Mouse (Mus musculus): Measurements from ENCODE around the gene Ppp1r1a. TPM values are rescaled to one million over a fixed set of nuclear protein-coding genes. Genes with fewer than 3 reads are reported as not detected.

Ppp1r1a gene
- polyA plus RNA-seq, 1 experiment from 2014 or later: 124 TPM

GRCm38 (mm10) chr15:103537011-103537821, 587 bp downstream of the Ppp1r1a start:
- Histone ChIP-seq H3K9ac (peak overlapping the region; percentile 79), H3K4me1 (replicated peaks; ENCODE audit: control insufficient read depth, insufficient read depth, low read length) (peaks cover 18% of the 10 kb centered on the region; the same call in 1 of the 2 replicates), H3K36me3 (replicated peaks; ENCODE audit: control insufficient read depth, insufficient read depth) (no peaks in the 10 kb centered on the region), H3K9me3 (ENCODE audit: control insufficient read depth, low read length) (no peaks in the 10 kb centered on the region), H3K4me2 (replicated peaks) (peak overlapping the region; percentile 90), H3K4me3 (replicated peaks; ENCODE audit: low read length) (peak overlapping the region; percentile 69), H3K27ac (peak overlapping the region; percentile 69), H3K27me3 (ENCODE audit: control insufficient read depth, insufficient read depth, low read length) (no peaks in the 10 kb centered on the region)
- whole genome bisulfite sequencing: under 1% methylated on average over 37 of the region's 37 CpGs
- ATAC-seq (ENCODE audit: low FRiP score): peak; percentile 65
- no peak for DNase-seq (ENCODE audit: low spot score)

- WGBS: 27% methylated on average over 2 of the region's 2 CpGs
- Histone ChIP-seq H3K27me3 (ENCODE audit: control insufficient read depth, insufficient read depth, low read length) (no peaks in the 10 kb centered on the region), H3K4me2 (replicated peaks) (peak overlapping the region; percentile 90), H3K27ac (peak overlapping the region; percentile 69), H3K9ac (peak overlapping the region; percentile 79), H3K36me3 (replicated peaks; ENCODE audit: control insufficient read depth, insufficient read depth) (no peaks in the 10 kb centered on the region), H3K9me3 (ENCODE audit: control insufficient read depth, low read length) (no peaks in the 10 kb centered on the region), H3K4me1 (replicated peaks; ENCODE audit: control insufficient read depth, insufficient read depth, low read length) (peaks cover 18% of the 10 kb centered on the region; the same call in 1 of the 2 replicates), H3K4me3 (replicated peaks; ENCODE audit: low read length) (peak overlapping the region; percentile 69)
- ATAC-seq (ENCODE audit: low FRiP score) (no peak), DNase-seq (ENCODE audit: low spot score) (no peak)
Measured at GRCm38 (mm10) chr15:103536456-103536855, 1.3 kb downstream of the Ppp1r1a start.

- no peak overlapping the region for H3K4me2 ChIP-seq (replicated peaks)
- DNase-seq (ENCODE audit: low spot score) (no peak), ATAC-seq (ENCODE audit: low FRiP score) (no peak)
- no peak overlapping the region for H3K27ac ChIP-seq
- H3K36me3 ChIP-seq (replicated peaks; ENCODE audit: control insufficient read depth, insufficient read depth): no peaks in the 10 kb centered on the region; the same call in 1 of the 2 replicates
- 81% methylated on average over 1 of the region's 1 CpGs for WGBS
- no peaks in the 10 kb centered on the region for H3K27me3 ChIP-seq (ENCODE audit: control insufficient read depth, insufficient read depth, low read length)
- no peak overlapping the region for H3K4me3 ChIP-seq (replicated peaks; ENCODE audit: low read length)
- no peaks in the 10 kb centered on the region for H3K9me3 ChIP-seq (ENCODE audit: control insufficient read depth, low read length)
- H3K4me1 ChIP-seq (replicated peaks; ENCODE audit: control insufficient read depth, insufficient read depth, low read length): peaks cover 18% of the 10 kb centered on the region; the same call in 1 of the 2 replicates
- H3K9ac ChIP-seq: no peak overlapping the region
Measured at GRCm38 (mm10) chr15:103535786-103536185, 2.0 kb downstream of the Ppp1r1a start.

GRCm38 (mm10) chr15:103535030-103535429, 2.8 kb downstream of the Ppp1r1a start:
- Histone ChIP-seq H3K27me3 (ENCODE audit: control insufficient read depth, insufficient read depth, low read length) (no peaks in the 10 kb centered on the region), H3K9me3 (ENCODE audit: control insufficient read depth, low read length) (no peaks in the 10 kb centered on the region), H3K4me1 (replicated peaks; ENCODE audit: control insufficient read depth, insufficient read depth, low read length) (peaks cover 18% of the 10 kb centered on the region; the same call in 1 of the 2 replicates), H3K4me3 (replicated peaks; ENCODE audit: low read length) (no peak overlapping the region), H3K9ac (no peak overlapping the region), H3K4me2 (replicated peaks) (no peak overlapping the region), H3K27ac (no peak overlapping the region), H3K36me3 (replicated peaks; ENCODE audit: control insufficient read depth, insufficient read depth) (no peaks in the 10 kb centered on the region; the same call in 1 of the 2 replicates)
- 84% methylated on average over 2 of the region's 2 CpGs for WGBS
- no peak for ATAC-seq (ENCODE audit: low FRiP score)
- DNase-seq (ENCODE audit: low spot score): no peak

GRCm38 (mm10) chr15:103534054-103534620, 3.7 kb downstream of the Ppp1r1a start:
- Histone ChIP-seq H3K36me3 (replicated peaks; ENCODE audit: control insufficient read depth, insufficient read depth) (peaks cover under 1% of the 10 kb centered on the region; the same call in 1 of the 2 replicates), H3K9me3 (ENCODE audit: control insufficient read depth, low read length) (no peaks in the 10 kb centered on the region), H3K27me3 (ENCODE audit: control insufficient read depth, insufficient read depth, low read length) (no peaks in the 10 kb centered on the region), H3K9ac (no peak overlapping the region), H3K4me1 (replicated peaks; ENCODE audit: control insufficient read depth, insufficient read depth, low read length) (peaks cover 18% of the 10 kb centered on the region; the same call in 1 of the 2 replicates), H3K4me3 (replicated peaks; ENCODE audit: low read length) (no peak overlapping the region), H3K27ac (no peak overlapping the region), H3K4me2 (replicated peaks) (no peak overlapping the region)
- ATAC-seq (ENCODE audit: low FRiP score) (no peak), DNase-seq (ENCODE audit: low spot score) (no peak)
- WGBS: 96% methylated on average over 7 of the region's 7 CpGs

- 6% methylated on average over 5 of the region's 5 CpGs for WGBS
- Histone ChIP-seq H3K9ac (peak overlapping the region; percentile 31; the same call in 1 of the 2 replicates), H3K4me3 (replicated peaks; ENCODE audit: low read length) (no peak overlapping the region)
Measured at GRCm38 (mm10) chr15:103530372-103530771, 7.4 kb downstream of the Ppp1r1a start.

GRCm38 (mm10) chr15:103523156-103523555, 14.6 kb downstream of the Ppp1r1a start:
- 23% methylated on average over 3 of the region's 3 CpGs for WGBS

More at GRCm38 (mm10) chr15:103530372-103530771, 7.4 kb downstream of the Ppp1r1a start:
- Histone ChIP-seq H3K4me2 (replicated peaks) (no peak overlapping the region), H3K36me3 (replicated peaks; ENCODE audit: control insufficient read depth, insufficient read depth) (peaks cover 39% of the 10 kb centered on the region), H3K27ac (peak overlapping the region; percentile 71), H3K27me3 (ENCODE audit: control insufficient read depth, insufficient read depth, low read length) (no peaks in the 10 kb centered on the region), H3K4me1 (replicated peaks; ENCODE audit: control insufficient read depth, insufficient read depth, low read length) (no peaks in the 10 kb centered on the region; the same call in 1 of the 2 replicates), H3K9me3 (ENCODE audit: control insufficient read depth, low read length) (no peaks in the 10 kb centered on the region)
- peak; percentile 89 for DNase-seq (ENCODE audit: low spot score)
- peak; percentile 73 for ATAC-seq (ENCODE audit: low FRiP score)

GRCm38 (mm10) chr15:103522458-103523099, 15.2 kb downstream of the Ppp1r1a start:
- WGBS: 64% methylated on average over 3 of the region's 3 CpGs
- no peaks in the 10 kb centered on the region for H3K9me3 ChIP-seq (ENCODE audit: control insufficient read depth, low read length)
- no peak for DNase-seq (ENCODE audit: low spot score)
- no peak overlapping the region for H3K4me2 ChIP-seq (replicated peaks)
- ATAC-seq (ENCODE audit: low FRiP score): no peak
- no peak overlapping the region for H3K9ac ChIP-seq
- no peak overlapping the region for H3K4me3 ChIP-seq (replicated peaks; ENCODE audit: low read length)
- no peak overlapping the region; the same call in 1 of the 2 replicates for H3K27ac ChIP-seq
- H3K4me1 ChIP-seq (replicated peaks; ENCODE audit: control insufficient read depth, insufficient read depth, low read length): peaks cover 40% of the 10 kb centered on the region
- no peaks in the 10 kb centered on the region for H3K27me3 ChIP-seq (ENCODE audit: control insufficient read depth, insufficient read depth, low read length)
- peaks cover 56% of the 10 kb centered on the region for H3K36me3 ChIP-seq (replicated peaks; ENCODE audit: control insufficient read depth, insufficient read depth)

More at GRCm38 (mm10) chr15:103523156-103523555, 14.6 kb downstream of the Ppp1r1a start:
- Histone ChIP-seq H3K27ac (no peak overlapping the region), H3K4me3 (replicated peaks; ENCODE audit: low read length) (no peak overlapping the region), H3K27me3 (ENCODE audit: control insufficient read depth, insufficient read depth, low read length) (no peaks in the 10 kb centered on the region), H3K9ac (no peak overlapping the region), H3K4me2 (replicated peaks) (no peak overlapping the region), H3K4me1 (replicated peaks; ENCODE audit: control insufficient read depth, insufficient read depth, low read length) (peaks cover 39% of the 10 kb centered on the region), H3K36me3 (replicated peaks; ENCODE audit: control insufficient read depth, insufficient read depth) (peaks cover 62% of the 10 kb centered on the region), H3K9me3 (ENCODE audit: control insufficient read depth, low read length) (no peaks in the 10 kb centered on the region)
- DNase-seq (ENCODE audit: low spot score) (no peak), ATAC-seq (ENCODE audit: low FRiP score) (no peak)
